Mouse (Mus musculus) hindbrain, embryonic 14.5 days (tissue): ENCODE results near the gene Traf5. TPM values are rescaled to one million over a fixed set of nuclear protein-coding genes. Genes with fewer than 3 reads are reported as not detected.

ENCODE experiments used
- ATAC-seq: fragments of 200-750 bp; cut with Nextera tagmentation; 2 replicates; pipeline ENCODE4 v1.8.0; 2017; ENCODE audit warnings: moderate number of reproducible peaks, mild to moderate bottlenecking, moderate TSS enrichment, moderate library complexity; ENCODE audit not compliant: low FRiP score
- DNase-seq: peaks from one replicate; pipeline ENCODE4 v3.0.0-alpha.2; 2015; ENCODE audit warnings: low spot score
- H3K27ac ChIP-seq: fragments of 300-500 bp; sonication (generic); 2 replicates; pipeline ENCODE4 v1.5.1; 2014; ENCODE audit warnings: mild to moderate bottlenecking, moderate library complexity
- H3K27me3 ChIP-seq: fragments of 300-500 bp; sonication (generic); 2 replicates; pipeline ENCODE4 v1.6.1; 2014; ENCODE audit warnings: mild to moderate bottlenecking, low read length, mixed read lengths; ENCODE audit not compliant: control insufficient read depth, insufficient read depth
- H3K36me3 ChIP-seq: fragments of 300-500 bp; sonication (generic); replicated peaks from 2 replicates; pipeline ENCODE4 v1.6.1; 2014; ENCODE audit not compliant: control insufficient read depth, insufficient read depth
- H3K4me1 ChIP-seq: fragments of 300-500 bp; sonication (generic); replicated peaks from 2 replicates; pipeline ENCODE4 v1.6.1; 2014; ENCODE audit warnings: antibody characterized with exemption, low read length, mixed read lengths; ENCODE audit not compliant: control insufficient read depth, insufficient read depth
- H3K4me2 ChIP-seq: fragments of 300-500 bp; sonication (generic); replicated peaks from 2 replicates; pipeline ENCODE4 v1.6.1; 2014; ENCODE audit warnings: mild to moderate bottlenecking, moderate library complexity
- H3K4me3 ChIP-seq: fragments of 300-500 bp; sonication (generic); replicated peaks from 2 replicates; pipeline ENCODE4 v1.5.1; 2014; ENCODE audit warnings: mild to moderate bottlenecking, low read length
- H3K9ac ChIP-seq: fragments of 300-500 bp; sonication (generic); 2 replicates; pipeline ENCODE4 v1.6.1; 2014
- H3K9me3 ChIP-seq: fragments of 300-500 bp; sonication (generic); 2 replicates; pipeline ENCODE4 v1.6.1; 2016; ENCODE audit warnings: low read length; ENCODE audit not compliant: control insufficient read depth
- WGBS: fragments of 180-500 bp; shearing (Covaris S2); extraction: QIAGEN DNeasy Blood & Tissue Kit; methylation state at CpG from one replicate; pipeline ENCODE4 v1.1.7; 2014; 5-methylcytosine and 5-hydroxymethylcytosine counted together
- polyA plus RNA-seq: library from polyadenylated mRNA; unstranded; fragments of >200 nt; fragmentation: Nextera tagmentation; extraction: Ambion mirVana; gene quantifications from 2 replicates; pipeline ENCODE4 v1.2.1, GENCODE M21; 2014

Gene Traf5
- polyA plus RNA-seq, 1 experiment from 2014 or later: 2.9 TPM

- Histone ChIP-seq H3K4me3 (no peak overlapping the region), H3K27ac (no peak overlapping the region), H3K27me3 (peaks cover 6% of the 10 kb centered on the region; the same call in 1 of the 2 replicates), H3K4me1 (no peaks in the 10 kb centered on the region), H3K36me3 (no peaks in the 10 kb centered on the region), H3K9me3 (no peaks in the 10 kb centered on the region), H3K4me2 (no peak overlapping the region), H3K9ac (no peak overlapping the region)
- 96% methylated on average over 10 of the region's 10 CpGs for WGBS
- ATAC-seq: no peak
- DNase-seq: no peak
Measured at GRCm38 (mm10) chr1:192085218-192085617, 7.1 kb downstream of the Traf5 start.

GRCm38 (mm10) chr1:192082646-192083045 is 9.7 kb downstream of the Traf5 start:
- Histone ChIP-seq H3K27ac (no peak overlapping the region), H3K4me2 (no peak overlapping the region), H3K9ac (no peak overlapping the region), H3K9me3 (no peaks in the 10 kb centered on the region), H3K4me3 (no peak overlapping the region), H3K27me3 (no peaks in the 10 kb centered on the region), H3K4me1 (no peaks in the 10 kb centered on the region), H3K36me3 (no peaks in the 10 kb centered on the region)
- 88% methylated on average over 1 of the region's 1 CpGs for WGBS
- no peak for DNase-seq
- ATAC-seq: no peak

DNA sequence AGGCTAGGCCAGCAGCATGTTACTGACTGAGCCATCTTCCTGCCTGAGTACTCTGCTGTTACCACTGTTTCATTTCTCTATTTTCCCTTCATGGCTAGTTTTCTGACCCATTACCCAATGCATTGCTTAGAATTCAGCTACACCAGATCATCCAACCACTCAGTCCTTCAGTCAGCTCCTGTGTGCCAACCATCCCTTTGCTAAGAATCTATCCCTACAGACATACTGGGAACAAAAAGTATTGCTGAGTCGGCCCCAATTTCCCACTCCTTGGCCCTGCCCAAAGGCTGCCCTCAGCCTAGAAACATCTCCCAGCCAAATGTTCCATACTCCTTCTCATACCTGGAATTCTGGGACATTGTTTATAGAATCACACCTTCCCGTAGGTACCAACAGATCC is 11.2 kb downstream of the Traf5 start:
- Histone ChIP-seq H3K4me3 (no peak overlapping the region), H3K36me3 (no peaks in the 10 kb centered on the region), H3K4me2 (no peak overlapping the region), H3K4me1 (no peaks in the 10 kb centered on the region), H3K9me3 (no peaks in the 10 kb centered on the region), H3K27me3 (no peaks in the 10 kb centered on the region), H3K9ac (no peak overlapping the region), H3K27ac (no peak overlapping the region)
- WGBS: 92% methylated on average over 2 of the region's 2 CpGs
- DNase-seq (no peak), ATAC-seq (no peak)

- no peak overlapping the region for H3K9ac ChIP-seq
- H3K27ac ChIP-seq: no peak overlapping the region
- ATAC-seq (no peak), DNase-seq (no peak)
- no peaks in the 10 kb centered on the region for H3K9me3 ChIP-seq
- no peak overlapping the region for H3K4me2 ChIP-seq
- no peak overlapping the region for H3K4me3 ChIP-seq
- H3K36me3 ChIP-seq: no peaks in the 10 kb centered on the region
- H3K4me1 ChIP-seq: no peaks in the 10 kb centered on the region
- whole genome bisulfite sequencing: 73% methylated on average over 1 of the region's 1 CpGs
- H3K27me3 ChIP-seq: no peaks in the 10 kb centered on the region
Measured at GRCm38 (mm10) chr1:192079121-192079520, 13.2 kb downstream of the Traf5 start.

DNA sequence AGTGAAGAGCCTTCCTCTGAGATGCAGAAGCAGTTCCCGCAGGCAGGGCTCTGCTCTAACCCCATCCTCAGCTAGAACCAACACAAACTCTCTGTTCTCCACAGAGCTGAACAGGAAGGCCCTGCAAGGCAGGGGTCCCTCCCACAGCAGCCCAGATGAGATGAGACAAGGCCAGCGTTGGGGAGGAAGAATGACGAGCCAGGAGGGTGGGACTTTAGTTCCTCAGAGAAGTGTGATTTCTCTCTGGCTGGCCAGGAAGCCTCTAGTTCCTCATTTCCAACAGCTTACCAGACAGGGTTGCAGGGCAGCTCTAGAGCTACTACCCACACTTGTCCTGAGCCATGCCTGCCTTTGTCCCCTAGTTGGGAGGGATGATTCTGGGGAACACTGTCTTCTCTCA is 14.0 kb downstream of the Traf5 start:
- Histone ChIP-seq H3K4me3 (no peak overlapping the region), H3K4me2 (no peak overlapping the region), H3K4me1 (no peaks in the 10 kb centered on the region), H3K27ac (no peak overlapping the region), H3K36me3 (no peaks in the 10 kb centered on the region), H3K27me3 (no peaks in the 10 kb centered on the region), H3K9me3 (no peaks in the 10 kb centered on the region), H3K9ac (no peak overlapping the region)
- ATAC-seq (no peak), DNase-seq (no peak)
- WGBS: 58% methylated on average over 3 of the region's 3 CpGs

DNA sequence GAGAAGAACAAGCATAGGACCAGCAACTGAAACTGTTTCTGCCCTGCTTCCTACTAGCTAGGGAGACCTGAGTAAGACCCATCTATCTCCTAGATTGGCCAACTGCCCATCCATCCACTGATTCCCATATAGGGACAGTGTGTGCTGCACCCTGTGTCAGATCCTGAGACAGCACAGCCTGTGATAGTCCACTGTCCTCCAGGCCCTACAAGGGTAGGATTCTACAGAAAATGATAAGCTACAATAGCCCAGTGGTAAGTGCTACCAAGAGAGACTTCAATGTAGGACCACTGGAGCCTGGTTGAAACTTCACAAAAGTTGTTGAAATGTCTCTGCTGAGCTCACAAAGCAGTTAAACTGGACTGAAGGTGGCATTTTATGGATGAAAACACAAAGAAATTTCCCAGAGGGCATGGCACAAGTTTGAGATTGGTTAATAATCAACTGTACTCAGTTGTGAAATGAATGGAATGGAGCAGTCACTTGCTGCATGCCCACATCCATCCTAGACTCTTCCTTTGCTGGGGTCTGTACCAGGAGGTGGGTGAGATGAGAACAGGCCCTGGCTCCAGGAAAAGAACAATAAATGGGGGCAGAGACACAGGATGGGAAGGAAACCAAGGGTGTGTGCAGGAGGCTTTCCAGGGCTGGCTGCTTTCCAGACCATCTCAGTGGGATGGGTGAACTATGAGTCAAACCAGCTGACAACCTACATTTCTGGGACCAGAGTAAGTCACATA is 15.4 kb downstream of the Traf5 start:
- no peak for DNase-seq
- Histone ChIP-seq H3K9me3 (no peaks in the 10 kb centered on the region), H3K4me3 (no peak overlapping the region), H3K4me2 (no peak overlapping the region), H3K4me1 (no peaks in the 10 kb centered on the region), H3K9ac (no peak overlapping the region), H3K27me3 (no peaks in the 10 kb centered on the region), H3K27ac (no peak overlapping the region), H3K36me3 (no peaks in the 10 kb centered on the region)
- no peak for ATAC-seq

DNA sequence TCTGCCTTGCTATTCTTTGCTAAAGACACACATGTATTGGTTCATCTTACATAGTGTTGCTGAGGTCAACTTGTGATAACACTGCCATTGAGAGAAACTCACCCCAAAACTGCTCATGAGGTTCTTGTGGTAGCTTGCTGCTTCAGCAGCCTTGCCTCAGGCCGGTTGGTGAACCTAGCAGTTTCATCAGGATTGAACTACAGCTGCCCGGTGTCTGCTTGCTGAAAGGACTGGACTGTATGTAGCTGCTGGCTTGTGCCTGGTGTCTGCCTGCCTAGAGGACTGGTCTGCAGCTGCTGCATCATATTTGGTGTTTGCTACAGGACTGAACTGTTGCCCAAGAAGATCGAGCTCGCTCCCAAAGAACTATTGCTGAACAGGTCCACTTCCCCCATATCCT is 16.3 kb downstream of the Traf5 start:
- no peak for ATAC-seq
- WGBS: 77% methylated on average over 4 of the region's 4 CpGs
- Histone ChIP-seq H3K27me3 (no peaks in the 10 kb centered on the region), H3K4me2 (no peak overlapping the region), H3K9ac (no peak overlapping the region), H3K27ac (no peak overlapping the region), H3K4me3 (no peak overlapping the region), H3K4me1 (no peaks in the 10 kb centered on the region), H3K36me3 (no peaks in the 10 kb centered on the region), H3K9me3 (no peaks in the 10 kb centered on the region)
- no peak for DNase-seq

- Histone ChIP-seq H3K9me3 (no peaks in the 10 kb centered on the region), H3K4me1 (no peaks in the 10 kb centered on the region), H3K4me2 (no peak overlapping the region), H3K36me3 (no peaks in the 10 kb centered on the region), H3K27me3 (no peaks in the 10 kb centered on the region), H3K9ac (no peak overlapping the region), H3K27ac (no peak overlapping the region), H3K4me3 (no peak overlapping the region)
- ATAC-seq (no peak), DNase-seq (no peak)
- 89% methylated on average over 1 of the region's 1 CpGs for WGBS
Measured at GRCm38 (mm10) chr1:192074824-192075223, 17.5 kb downstream of the Traf5 start.

DNA sequence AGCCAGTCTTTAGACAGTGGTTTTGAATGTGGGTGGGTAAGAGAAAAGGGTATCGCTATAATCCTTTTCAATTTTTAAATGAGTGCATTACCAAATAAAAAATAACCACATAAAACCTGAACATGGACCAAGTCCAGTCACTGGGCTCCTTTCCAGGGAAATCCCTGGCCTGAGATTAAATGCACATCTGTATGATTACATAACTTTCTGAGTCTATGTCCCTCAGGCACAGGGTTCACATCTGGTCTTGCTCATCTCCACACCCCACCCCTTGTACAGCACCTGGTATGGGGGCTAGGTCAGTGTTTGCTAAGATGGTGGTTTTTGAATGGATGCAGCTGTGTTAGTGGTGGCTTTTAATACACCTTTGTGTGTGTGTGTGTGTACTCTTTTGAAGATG is 19.9 kb downstream of the Traf5 start:
- no peak overlapping the region for H3K27ac ChIP-seq

GRCm38 (mm10) chr1:192070618-192071051 is 21.7 kb downstream of the Traf5 start:
- WGBS: 59% methylated on average over 3 of the region's 3 CpGs
- Histone ChIP-seq H3K27ac (no peak overlapping the region), H3K9me3 (no peaks in the 10 kb centered on the region), H3K27me3 (no peaks in the 10 kb centered on the region), H3K4me2 (no peak overlapping the region), H3K4me3 (no peak overlapping the region), H3K9ac (no peak overlapping the region), H3K4me1 (no peaks in the 10 kb centered on the region), H3K36me3 (no peaks in the 10 kb centered on the region)
- DNase-seq (no peak), ATAC-seq (no peak)

More for the DNA sequence above, 19.9 kb downstream of the Traf5 start:
- no peaks in the 10 kb centered on the region for H3K4me1 ChIP-seq
- DNase-seq (no peak), ATAC-seq (no peak)
- no peaks in the 10 kb centered on the region for H3K9me3 ChIP-seq
- no peaks in the 10 kb centered on the region for H3K27me3 ChIP-seq
- no peaks in the 10 kb centered on the region for H3K36me3 ChIP-seq
- no peak overlapping the region for H3K9ac ChIP-seq
- no peak overlapping the region for H3K4me2 ChIP-seq
- H3K4me3 ChIP-seq: no peak overlapping the region
- WGBS: 88% methylated on average over 1 of the region's 1 CpGs
